Mouse (Mus musculus) kidney, adult 2 months (tissue): Measurements from ENCODE around the gene Lbh. TPM values are rescaled to one million over a fixed set of nuclear protein-coding genes. Genes with fewer than 3 reads are reported as not detected.

Experiments
- DNase-seq: peaks from one replicate; pipeline ENCODE4 v3.0.0; 2021
- H3K27ac ChIP-seq: fragments of 200-500 bp; 2 replicates; pipeline ENCODE4 v1.5.1; 2012; ENCODE audit warnings: low read depth, low read length, control low read depth, inconsistent platforms; ENCODE audit not compliant: insufficient read depth
- H3K27me3 ChIP-seq: fragments of 200-500 bp; replicated peaks from 2 replicates; pipeline ENCODE4 v1.6.1; 2012; ENCODE audit warnings: mild to moderate bottlenecking, moderate library complexity, low read length, inconsistent platforms; ENCODE audit not compliant: control insufficient read depth, insufficient read depth
- H3K36me3 ChIP-seq: fragments of 200-500 bp; 2 replicates; pipeline ENCODE4 v1.6.1; 2012; ENCODE audit warnings: mild to moderate bottlenecking, moderate library complexity, low read length, inconsistent platforms; ENCODE audit not compliant: control insufficient read depth, insufficient read depth
- H3K4me1 ChIP-seq: fragments of 200-500 bp; 2 replicates; pipeline ENCODE4 v1.6.1; 2011; ENCODE audit warnings: low read length; ENCODE audit not compliant: control insufficient read depth, insufficient read depth
- H3K4me3 ChIP-seq: fragments of 200-500 bp; 2 replicates; pipeline ENCODE4 v1.5.1; 2011; ENCODE audit warnings: mild to moderate bottlenecking, low read depth, low read length, control low read depth; ENCODE audit not compliant: insufficient read depth
- CTCF ChIP-seq: fragments of 200-500 bp; conservative IDR thresholded peaks from 2 replicates; pipeline ENCODE4 v1.5.1; 2011; ENCODE audit warnings: low read depth, mild to moderate bottlenecking, control low read depth, low read length, moderate library complexity, mixed read lengths; ENCODE audit not compliant: insufficient read depth, insufficient read length
- POLR2A ChIP-seq: fragments of 200-500 bp; IDR thresholded peaks from one replicate; pipeline ENCODE4 v1.6.1; 2011; ENCODE audit warnings: low read depth, low read length, control low read depth
- WGBS: fragments of 180-500 bp; shearing (Covaris S2); methylation state at CpG from one replicate; pipeline ENCODE4 v1.1.7; 2018; 5-methylcytosine and 5-hydroxymethylcytosine counted together
- polyA plus RNA-seq: library from polyadenylated mRNA; depleted of rRNA; stranded (reverse); fragments of >200 nt; gene quantifications from 2 replicates; pipeline ENCODE4 v1.2.3, GENCODE M21; 2012

Gene Lbh
- polyA plus RNA-seq, 1 experiment = 66.4 TPM

GRCm38 (mm10) chr17:72933116-72933515 is 15.0 kb downstream of the Lbh start:
- H3K4me3 ChIP-seq = no peak overlapping the region
- H3K36me3 ChIP-seq = peaks cover 2% of the 10 kb centered on the region; the same call in 1 of the 2 replicates
- DNase-seq = no peak
- WGBS = 76% methylated on average over 4 of the region's 4 CpGs
- no peak overlapping the region for H3K27ac ChIP-seq
- peaks cover 9% of the 10 kb centered on the region; the same call in 1 of the 2 replicates for H3K4me1 ChIP-seq
- no peak for TF ChIP-seq POLR2A
- no peak for TF ChIP-seq CTCF
- H3K27me3 ChIP-seq = no peaks in the 10 kb centered on the region

- H3K36me3 ChIP-seq = peaks cover 2% of the 10 kb centered on the region; the same call in 1 of the 2 replicates
- WGBS = 57% methylated on average over 2 of the region's 2 CpGs
- TF ChIP-seq CTCF = no peak
- TF ChIP-seq POLR2A = no peak
- H3K27ac ChIP-seq = no peak overlapping the region
- peaks cover 9% of the 10 kb centered on the region; the same call in 1 of the 2 replicates for H3K4me1 ChIP-seq
- H3K4me3 ChIP-seq = no peak overlapping the region
- no peak for DNase-seq
- H3K27me3 ChIP-seq = no peaks in the 10 kb centered on the region
Observed at GRCm38 (mm10) chr17:72934146-72934545, 16.0 kb downstream of the Lbh start.

- DNase-seq = no peak
- H3K36me3 ChIP-seq = peaks cover 2% of the 10 kb centered on the region; the same call in 1 of the 2 replicates
- H3K27ac ChIP-seq = no peak overlapping the region
- 53% methylated on average over 3 of the region's 3 CpGs for WGBS
- peaks cover 9% of the 10 kb centered on the region; the same call in 1 of the 2 replicates for H3K4me1 ChIP-seq
- TF ChIP-seq CTCF = no peak
- no peak for TF ChIP-seq POLR2A
- no peak overlapping the region for H3K4me3 ChIP-seq
- no peaks in the 10 kb centered on the region for H3K27me3 ChIP-seq
Observed at GRCm38 (mm10) chr17:72934653-72935052, 16.5 kb downstream of the Lbh start.

GRCm38 (mm10) chr17:72935921-72936320 is 17.8 kb downstream of the Lbh start:
- 33% methylated on average over 7 of the region's 7 CpGs for WGBS
- peaks cover 2% of the 10 kb centered on the region; the same call in 1 of the 2 replicates for H3K36me3 ChIP-seq
- peaks cover 9% of the 10 kb centered on the region; the same call in 1 of the 2 replicates for H3K4me1 ChIP-seq
- peak overlapping the region; percentile 71 for H3K27ac ChIP-seq
- H3K4me3 ChIP-seq = no peak overlapping the region
- H3K27me3 ChIP-seq = no peaks in the 10 kb centered on the region
- DNase-seq = peak; percentile 71
- TF ChIP-seq POLR2A (no peak), CTCF (no peak)

GRCm38 (mm10) chr17:72936336-72936735 is 18.2 kb downstream of the Lbh start:
- peaks cover 1% of the 10 kb centered on the region; the same call in 1 of the 2 replicates for H3K36me3 ChIP-seq
- H3K4me1 ChIP-seq = peaks cover 9% of the 10 kb centered on the region; the same call in 1 of the 2 replicates
- TF ChIP-seq POLR2A = no peak
- H3K4me3 ChIP-seq = no peak overlapping the region
- no peaks in the 10 kb centered on the region for H3K27me3 ChIP-seq
- H3K27ac ChIP-seq = peak overlapping the region; percentile 71
- no peak for DNase-seq
- 71% methylated on average over 3 of the region's 3 CpGs for WGBS

- H3K36me3 ChIP-seq = no peaks in the 10 kb centered on the region
- no peak overlapping the region for H3K27ac ChIP-seq
- H3K4me3 ChIP-seq = no peak overlapping the region
- H3K4me1 ChIP-seq = peaks cover 9% of the 10 kb centered on the region; the same call in 1 of the 2 replicates
- H3K27me3 ChIP-seq = no peaks in the 10 kb centered on the region
- WGBS = 67% methylated on average over 9 of the region's 9 CpGs
- no peak for DNase-seq
- TF ChIP-seq POLR2A (no peak), CTCF (no peak)
Observed at GRCm38 (mm10) chr17:72937204-72937603, 19.1 kb downstream of the Lbh start.

- DNase-seq = no peak
- TF ChIP-seq CTCF (no peak), POLR2A (no peak)
- H3K27ac ChIP-seq = peak overlapping the region; percentile 36; the same call in 1 of the 2 replicates
- H3K4me3 ChIP-seq = no peak overlapping the region
- no peaks in the 10 kb centered on the region for H3K36me3 ChIP-seq
- no peaks in the 10 kb centered on the region for H3K27me3 ChIP-seq
- peaks cover 9% of the 10 kb centered on the region; the same call in 1 of the 2 replicates for H3K4me1 ChIP-seq
- 73% methylated on average over 11 of the region's 11 CpGs for WGBS
Observed at GRCm38 (mm10) chr17:72938026-72938795, 20.1 kb downstream of the Lbh start.
